Mouse (Mus musculus) stomach, embryonic 14.5 days (tissue): ENCODE data around the gene Fbxo4. TPM values are rescaled to one million over a fixed set of nuclear protein-coding genes. Genes with fewer than 3 reads are reported as not detected.

Source experiments
- polyA plus RNA-seq: library from polyadenylated mRNA; unstranded; fragments of >200 nt; fragmentation: Nextera tagmentation; extraction: Ambion mirVana; gene quantifications from 2 replicates; pipeline ENCODE4 v1.2.1, GENCODE M21; 2014

Gene Fbxo4
- polyA plus RNA-seq, 1 experiment from 2014 or later = 14.2 TPM

Other genes with a start within 250 kb of the Fbxo4 start
- gene AW549877, start 16.2 kb upstream of the Fbxo4 start, polyA plus RNA-seq = 53.5 and 54.1 TPM in 2 replicates
- gene Oxct1, start 46.8 kb upstream of the Fbxo4 start, polyA plus RNA-seq = 227 and 234 TPM in 2 replicates